Mouse (Mus musculus): ENCODE results near the gene Alkbh7. TPM values are rescaled to one million over a fixed set of nuclear protein-coding genes. Genes with fewer than 3 reads are reported as not detected.

The Alkbh7 gene
- polyA plus RNA-seq, 1 experiment from 2014 or later: 49.4 TPM

Other genes starting within 250 kb of the Alkbh7 start
- gene Nrtn, start 239.8 kb upstream of the Alkbh7 start, polyA plus RNA-seq (2014; fragmentation: Nextera tagmentation; extraction: Ambion mirVana): 4.6 and 5.2 TPM in 2 replicates
- gene Dus3l, start 232.6 kb upstream of the Alkbh7 start, polyA plus RNA-seq (2014; fragmentation: Nextera tagmentation; extraction: Ambion mirVana): 28.4 and 32.1 TPM in 2 replicates
- gene Prr22, start 227.1 kb upstream of the Alkbh7 start, polyA plus RNA-seq (2014; fragmentation: Nextera tagmentation; extraction: Ambion mirVana): 0.97 and 1.0 TPM in 2 replicates
- 3.2 and 3.3 TPM in 2 replicates for gene Rfx2, start 166.3 kb upstream of the Alkbh7 start, polyA plus RNA-seq (2014; fragmentation: Nextera tagmentation; extraction: Ambion mirVana)
- gene Acsbg2, start 122.9 kb upstream of the Alkbh7 start, polyA plus RNA-seq (2014; fragmentation: Nextera tagmentation; extraction: Ambion mirVana): not detected in 2 replicates
- 0.26 and 0.44 TPM in 2 replicates for gene 1700061G19Rik, start 121.9 kb upstream of the Alkbh7 start, polyA plus RNA-seq (2014; fragmentation: Nextera tagmentation; extraction: Ambion mirVana)
- 14.2 and 20.1 TPM in 2 replicates for gene Mllt1, start 61.9 kb upstream of the Alkbh7 start, polyA plus RNA-seq (2014; fragmentation: Nextera tagmentation; extraction: Ambion mirVana)
- not detected in 2 replicates for gene Acer1, start 15.2 kb upstream of the Alkbh7 start, polyA plus RNA-seq (2014; fragmentation: Nextera tagmentation; extraction: Ambion mirVana)
- gene Clpp, start 7.0 kb upstream of the Alkbh7 start, polyA plus RNA-seq (2014; fragmentation: Nextera tagmentation; extraction: Ambion mirVana): 124 and 130 TPM in 2 replicates
- gene Pspn, start 2.7 kb downstream of the Alkbh7 start, polyA plus RNA-seq (2014; fragmentation: Nextera tagmentation; extraction: Ambion mirVana): 0.50 and 0.72 TPM in 2 replicates
- 40.0 and 41.3 TPM in 2 replicates for gene Gtf2f1, start 13.9 kb downstream of the Alkbh7 start, polyA plus RNA-seq (2014; fragmentation: Nextera tagmentation; extraction: Ambion mirVana)
- 0.17 and 0.18 TPM in 2 replicates for gene Gm17949, start 14.1 kb downstream of the Alkbh7 start, polyA plus RNA-seq (2014; fragmentation: Nextera tagmentation; extraction: Ambion mirVana)
- gene Khsrp, start 34.2 kb downstream of the Alkbh7 start, polyA plus RNA-seq (2014; fragmentation: Nextera tagmentation; extraction: Ambion mirVana): 28.8 and 33.5 TPM in 2 replicates
- gene Slc25a41, start 44.3 kb downstream of the Alkbh7 start, polyA plus RNA-seq (2014; fragmentation: Nextera tagmentation; extraction: Ambion mirVana): not detected in 2 replicates
- gene Crb3, start 61.8 kb downstream of the Alkbh7 start, polyA plus RNA-seq (2014; fragmentation: Nextera tagmentation; extraction: Ambion mirVana): 0.31 and 0.72 TPM in 2 replicates
- gene Slc25a23, start 62.5 kb downstream of the Alkbh7 start, polyA plus RNA-seq (2014; fragmentation: Nextera tagmentation; extraction: Ambion mirVana): 11.6 and 13.3 TPM in 2 replicates
- gene Dennd1c, start 81.2 kb downstream of the Alkbh7 start, polyA plus RNA-seq (2014; fragmentation: Nextera tagmentation; extraction: Ambion mirVana): 0.49 and 0.58 TPM in 2 replicates
- gene Tubb4a, start 90.4 kb downstream of the Alkbh7 start, polyA plus RNA-seq (2014; fragmentation: Nextera tagmentation; extraction: Ambion mirVana): 12.2 and 15.6 TPM in 2 replicates
- gene Tnfsf9, start 108.0 kb downstream of the Alkbh7 start, polyA plus RNA-seq (2014; fragmentation: Nextera tagmentation; extraction: Ambion mirVana): 5.5 and 6.7 TPM in 2 replicates
- gene Cd70, start 152.4 kb downstream of the Alkbh7 start, polyA plus RNA-seq (2014; fragmentation: Nextera tagmentation; extraction: Ambion mirVana): not detected in 2 replicates
- 0.27 and 0.46 TPM in 2 replicates for gene Tnfsf14, start 196.8 kb downstream of the Alkbh7 start, polyA plus RNA-seq (2014; fragmentation: Nextera tagmentation; extraction: Ambion mirVana)
- gene C3, start 230.8 kb downstream of the Alkbh7 start, polyA plus RNA-seq (2014; fragmentation: Nextera tagmentation; extraction: Ambion mirVana): 1.3 and 1.6 TPM in 2 replicates

Data from heart, embryonic 11.5 days (tissue).